Mouse (Mus musculus): ENCODE measurements around the gene Cfap65. TPM values are rescaled to one million over a fixed set of nuclear protein-coding genes. Genes with fewer than 3 reads are reported as not detected.

Gene Cfap65
- total RNA-seq, 2 experiments from 2014 or later, result not detected

GRCm38 (mm10) chr1:74936221-74936830 lies 927 bp upstream of the Cfap65 start:
- DNase-seq, result no peak

GRCm38 (mm10) chr1:74927621-74928296 lies 7.6 kb downstream of the Cfap65 start:
- no peak for DNase-seq

- DNase-seq, result no peak
Observed at GRCm38 (mm10) chr1:74926721-74927120, 8.7 kb downstream of the Cfap65 start.

GRCm38 (mm10) chr1:74924464-74924863 lies 10.9 kb downstream of the Cfap65 start:
- DNase-seq, result no peak

- no peak for DNase-seq
Observed at GRCm38 (mm10) chr1:74915706-74916105, 19.7 kb downstream of the Cfap65 start.

GRCm38 (mm10) chr1:74902191-74902590 lies 33.2 kb downstream of the Cfap65 start:
- DNase-seq, result no peak

GRCm38 (mm10) chr1:74901686-74902085 lies 33.7 kb downstream of the Cfap65 start:
- DNase-seq, result no peak

- DNase-seq, result no peak
Observed at GRCm38 (mm10) chr1:74900341-74901285, 34.8 kb downstream of the Cfap65 start.

- DNase-seq, result no peak
Observed at GRCm38 (mm10) chr1:74898656-74899431, 36.6 kb downstream of the Cfap65 start.

GRCm38 (mm10) chr1:74897976-74898375 lies 37.4 kb downstream of the Cfap65 start:
- no peak for DNase-seq

GRCm38 (mm10) chr1:74894966-74895365 lies 40.4 kb downstream of the Cfap65 start:
- no peak for DNase-seq

- DNase-seq, result no peak
Observed at GRCm38 (mm10) chr1:74893134-74893855, 42.1 kb downstream of the Cfap65 start, which contains the start of gene Cryba2. Cryba2 (minus strand) TSS chr1:74893143.

GRCm38 (mm10) chr1:74892351-74893133 lies 42.9 kb downstream of the Cfap65 start:
- no peak for DNase-seq

- no peak for DNase-seq
Observed at GRCm38 (mm10) chr1:74891513-74891912, 43.9 kb downstream of the Cfap65 start.

- no peak for DNase-seq
Observed at GRCm38 (mm10) chr1:74885369-74886042, 49.9 kb downstream of the Cfap65 start, which contains the start of gene Fev. Fev (minus strand) TSS chr1:74885419.

- no peak for DNase-seq
Observed at GRCm38 (mm10) chr1:74884196-74885141, 50.9 kb downstream of the Cfap65 start.

- DNase-seq, result no peak
Observed at GRCm38 (mm10) chr1:74883441-74883840, 52.0 kb downstream of the Cfap65 start.

GRCm38 (mm10) chr1:74882828-74883227 lies 52.6 kb downstream of the Cfap65 start:
- no peak for DNase-seq
